Mouse (Mus musculus) liver, embryonic 12.5 days (tissue): ENCODE results near the gene Nin. TPM values are rescaled to one million over a fixed set of nuclear protein-coding genes. Genes with fewer than 3 reads are reported as not detected.

Experiments
- ATAC-seq: fragments of 200-750 bp; cut with Nextera tagmentation; 2 replicates; pipeline ENCODE4 v1.8.0; 2017; ENCODE audit warnings: moderate number of reproducible peaks, mild to moderate bottlenecking, moderate library complexity
- H3K27ac ChIP-seq: fragments of 300-500 bp; sonication (generic); 2 replicates; pipeline ENCODE4 v1.5.1; 2016; ENCODE audit warnings: mild to moderate bottlenecking
- H3K27me3 ChIP-seq: fragments of 300-500 bp; sonication (generic); replicated peaks from 2 replicates; pipeline ENCODE4 v1.6.1; 2016; ENCODE audit warnings: mild to moderate bottlenecking, moderate library complexity
- H3K36me3 ChIP-seq: fragments of 300-500 bp; sonication (generic); 2 replicates; pipeline ENCODE4 v1.6.1; 2016; ENCODE audit warnings: mild to moderate bottlenecking, moderate library complexity
- H3K4me1 ChIP-seq: fragments of 300-500 bp; sonication (generic); 2 replicates; pipeline ENCODE4 v1.6.1; 2016
- H3K4me2 ChIP-seq: fragments of 300-500 bp; sonication (generic); 2 replicates; pipeline ENCODE4 v1.6.1; 2016; ENCODE audit warnings: mild to moderate bottlenecking, moderate library complexity
- H3K4me3 ChIP-seq: fragments of 300-500 bp; sonication (generic); 2 replicates; pipeline ENCODE4 v1.5.1; 2016; ENCODE audit warnings: mild to moderate bottlenecking, moderate library complexity
- H3K9ac ChIP-seq: fragments of 300-500 bp; sonication (generic); 2 replicates; pipeline ENCODE4 v1.6.1; 2016; ENCODE audit warnings: mild to moderate bottlenecking, moderate library complexity
- H3K9me3 ChIP-seq: fragments of 300-500 bp; sonication (generic); replicated peaks from 2 replicates; pipeline ENCODE4 v1.6.1; 2016; ENCODE audit warnings: mild to moderate bottlenecking, moderate library complexity
- WGBS: fragments of 180-500 bp; shearing (Covaris S2); methylation state at CpG from one replicate; pipeline ENCODE4 v1.1.7; 2016; ENCODE audit not compliant: insufficient replicate concordance; 5-methylcytosine and 5-hydroxymethylcytosine counted together
- polyA plus RNA-seq: library from polyadenylated mRNA; unstranded; fragments of >200 nt; fragmentation: Nextera tagmentation; extraction: Ambion mirVana; gene quantifications from 2 replicates; pipeline ENCODE4 v1.2.1, GENCODE M21; 2016

The Nin gene
- polyA plus RNA-seq, 1 experiment from 2014 or later, result 4.0 TPM

DNA sequence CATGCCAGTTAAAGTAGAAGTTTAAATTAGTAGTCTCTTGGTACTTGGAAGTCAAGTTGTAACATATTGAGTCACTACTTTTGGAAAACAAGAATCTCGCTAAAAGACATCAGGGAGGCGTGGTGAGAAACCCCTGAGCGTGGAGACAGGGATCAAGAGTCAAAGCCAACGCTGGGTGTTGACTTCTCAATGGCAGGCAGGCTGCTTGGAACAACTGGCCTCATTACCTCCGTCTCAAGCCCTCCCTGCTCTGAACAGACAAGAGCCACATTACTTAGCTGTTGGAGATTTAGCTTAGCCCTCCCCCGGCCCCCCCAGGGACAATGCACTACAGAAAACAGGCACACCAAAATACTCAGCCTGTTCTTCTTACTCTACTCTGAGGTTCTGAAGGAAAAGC lies 72.5 kb downstream of the Nin start:
- Histone ChIP-seq H3K4me1 (no peaks in the 10 kb centered on the region), H3K4me3 (no peak overlapping the region), H3K4me2 (no peak overlapping the region), H3K9ac (no peak overlapping the region), H3K27me3 (no peaks in the 10 kb centered on the region), H3K36me3 (peaks cover 45% of the 10 kb centered on the region), H3K9me3 (no peaks in the 10 kb centered on the region), H3K27ac (no peak overlapping the region)
- no peak for ATAC-seq
- 84% methylated on average over 6 of the region's 6 CpGs for WGBS

DNA sequence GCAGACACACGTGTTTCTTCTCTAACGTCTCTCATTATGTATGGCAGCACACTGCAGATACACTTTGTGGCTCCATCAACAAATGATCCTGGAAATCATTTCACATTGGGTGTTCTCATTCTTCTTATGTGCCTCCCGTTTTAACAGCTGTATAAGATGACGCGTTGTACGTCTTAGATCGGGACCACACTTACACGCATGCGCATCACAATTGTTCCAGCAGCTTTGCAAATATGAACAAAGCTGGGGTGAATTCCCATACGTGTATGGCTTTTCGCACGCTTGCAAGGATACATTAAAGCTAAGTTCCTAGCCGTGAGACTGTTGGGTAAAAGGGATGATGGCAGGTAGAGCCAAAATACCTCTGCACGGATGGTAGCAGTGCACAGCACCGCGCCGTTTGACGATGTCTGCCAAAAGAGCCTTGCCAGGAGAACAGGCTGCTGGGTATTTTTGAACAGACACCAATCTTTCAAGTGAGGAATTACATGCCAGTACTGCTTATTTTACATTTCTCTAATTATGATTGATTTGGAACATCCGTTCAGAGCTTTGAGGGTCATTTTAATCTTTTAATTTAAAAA lies 76.7 kb downstream of the Nin start:
- no peak overlapping the region for H3K4me3 ChIP-seq
- H3K27ac ChIP-seq, result no peak overlapping the region
- H3K9me3 ChIP-seq, result no peaks in the 10 kb centered on the region
- WGBS, result 86% methylated on average over 19 of the region's 19 CpGs
- ATAC-seq, result no peak
- H3K36me3 ChIP-seq, result peaks cover 15% of the 10 kb centered on the region
- H3K4me2 ChIP-seq, result no peak overlapping the region
- H3K4me1 ChIP-seq, result no peaks in the 10 kb centered on the region
- no peaks in the 10 kb centered on the region for H3K27me3 ChIP-seq
- H3K9ac ChIP-seq, result no peak overlapping the region

DNA sequence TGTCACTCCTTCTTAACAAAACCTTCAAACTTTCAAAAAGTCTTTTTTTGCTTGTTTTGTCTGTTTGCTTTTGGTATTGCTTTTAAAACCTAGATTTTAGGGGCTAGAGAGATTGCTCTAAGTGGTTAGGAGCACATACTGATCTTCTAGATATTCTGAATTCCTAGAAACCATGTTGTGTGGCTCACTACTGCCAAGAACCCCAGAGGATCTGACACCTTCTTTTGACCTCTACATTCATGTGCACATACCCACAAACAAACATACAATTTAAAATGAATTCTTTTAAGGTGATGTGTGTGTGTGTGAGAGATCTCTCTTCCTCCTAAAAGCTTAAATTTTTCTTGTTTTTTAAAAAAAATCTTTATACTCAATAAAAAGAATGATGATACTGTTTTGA lies 87.3 kb downstream of the Nin start:
- no peak overlapping the region for H3K27ac ChIP-seq
- no peak overlapping the region for H3K9ac ChIP-seq
- H3K27me3 ChIP-seq, result no peaks in the 10 kb centered on the region
- H3K36me3 ChIP-seq, result peaks cover 36% of the 10 kb centered on the region
- no peaks in the 10 kb centered on the region for H3K9me3 ChIP-seq
- H3K4me2 ChIP-seq, result no peak overlapping the region
- ATAC-seq, result no peak
- no peak overlapping the region for H3K4me3 ChIP-seq
- no peaks in the 10 kb centered on the region for H3K4me1 ChIP-seq

DNA sequence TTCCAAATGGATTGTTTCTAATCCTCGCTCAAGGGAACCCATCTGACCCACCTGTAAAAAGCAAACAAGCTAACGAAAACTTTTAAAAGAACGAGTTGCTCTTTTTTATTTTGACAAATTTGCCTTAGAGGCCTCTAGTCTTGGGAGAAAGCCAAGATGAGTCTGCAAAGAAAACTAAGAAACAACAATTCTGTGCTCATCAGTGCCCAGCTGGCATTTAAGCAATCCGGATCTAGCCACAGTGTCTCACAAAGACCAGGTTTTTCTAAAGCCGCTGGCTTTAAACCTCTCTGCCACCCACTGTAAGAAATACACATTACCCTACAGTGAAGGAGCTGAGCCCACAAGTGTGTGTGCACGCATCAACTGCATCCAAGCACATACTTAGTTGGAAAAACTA lies 88.1 kb downstream of the Nin start:
- no peak for ATAC-seq
- no peak overlapping the region for H3K27ac ChIP-seq
- peaks cover 38% of the 10 kb centered on the region for H3K36me3 ChIP-seq
- no peaks in the 10 kb centered on the region for H3K27me3 ChIP-seq
- no peaks in the 10 kb centered on the region for H3K4me1 ChIP-seq
- no peaks in the 10 kb centered on the region for H3K9me3 ChIP-seq
- H3K4me3 ChIP-seq, result no peak overlapping the region
- 85% methylated on average over 6 of the region's 6 CpGs for WGBS
- no peak overlapping the region for H3K9ac ChIP-seq
- H3K4me2 ChIP-seq, result no peak overlapping the region

DNA sequence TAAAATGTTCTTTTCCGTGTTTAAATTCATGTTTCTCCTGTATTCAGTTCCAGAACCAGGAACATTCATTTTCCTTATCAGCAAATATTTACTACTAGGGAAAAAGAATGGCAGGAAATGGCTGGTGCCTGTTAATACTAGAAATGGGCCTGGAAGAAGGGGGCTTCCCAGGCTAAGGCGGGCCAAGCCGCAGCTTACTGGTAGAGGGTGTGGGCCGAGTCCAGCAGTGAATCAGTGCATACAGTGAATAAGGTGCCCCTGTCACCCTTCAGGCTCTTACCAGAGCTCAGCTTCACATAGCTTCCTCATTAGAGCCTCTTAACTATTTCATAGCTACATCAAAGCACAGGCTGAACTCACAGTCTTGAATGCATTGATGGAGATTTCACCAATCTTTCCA lies 89.9 kb downstream of the Nin start:
- Histone ChIP-seq H3K27ac (no peak overlapping the region), H3K9me3 (no peaks in the 10 kb centered on the region), H3K4me1 (no peaks in the 10 kb centered on the region), H3K4me2 (no peak overlapping the region), H3K9ac (no peak overlapping the region), H3K27me3 (no peaks in the 10 kb centered on the region), H3K36me3 (peaks cover 38% of the 10 kb centered on the region), H3K4me3 (no peak overlapping the region)
- WGBS, result 82% methylated on average over 4 of the region's 4 CpGs
- no peak for ATAC-seq

DNA sequence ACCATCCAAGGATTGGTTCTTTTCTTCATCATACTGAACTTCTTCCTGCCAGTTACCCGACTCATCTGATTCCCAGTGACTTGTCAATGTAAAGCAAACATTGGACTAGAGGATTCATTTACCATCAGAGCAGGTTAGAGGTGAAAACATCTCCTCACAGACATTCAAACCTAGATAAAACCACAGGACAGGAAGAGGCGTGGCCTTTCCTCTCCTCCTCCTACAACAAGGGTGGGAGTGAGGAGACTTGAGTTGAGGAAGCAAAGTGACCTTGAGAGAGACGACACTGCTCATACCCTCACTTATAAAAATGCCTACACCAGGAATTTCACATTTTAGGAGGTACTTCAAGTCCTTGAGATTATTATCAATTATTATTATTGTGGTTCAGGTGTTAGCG lies 95.4 kb downstream of the Nin start:
- H3K9ac ChIP-seq, result no peak overlapping the region
- H3K27ac ChIP-seq, result no peak overlapping the region
- H3K27me3 ChIP-seq, result no peaks in the 10 kb centered on the region
- no peak overlapping the region for H3K4me2 ChIP-seq
- 46% methylated on average over 4 of the region's 4 CpGs for WGBS
- no peaks in the 10 kb centered on the region for H3K9me3 ChIP-seq
- peaks cover 19% of the 10 kb centered on the region; the same call in 1 of the 2 replicates for H3K36me3 ChIP-seq
- no peak overlapping the region for H3K4me3 ChIP-seq
- ATAC-seq, result no peak
- no peaks in the 10 kb centered on the region for H3K4me1 ChIP-seq

DNA sequence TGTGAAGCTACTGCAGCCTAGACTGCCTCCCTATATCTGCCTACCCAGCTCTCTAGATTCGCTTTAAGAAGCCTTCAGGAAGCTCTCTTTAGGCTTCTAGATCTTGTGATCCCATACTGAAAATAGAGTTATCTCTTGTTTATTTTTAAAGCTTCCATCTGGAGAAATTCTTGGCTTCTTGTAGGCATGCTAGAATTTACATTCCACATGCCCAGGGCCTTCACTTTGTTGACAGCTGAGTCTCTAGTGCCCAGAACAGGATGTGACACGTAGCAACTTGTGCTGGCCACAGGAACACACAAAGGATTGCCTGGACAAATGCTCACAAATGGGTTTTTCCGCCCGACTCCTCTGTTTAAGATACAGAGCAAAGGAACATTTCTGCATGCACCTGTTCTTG lies 97.6 kb downstream of the Nin start:
- Histone ChIP-seq H3K36me3 (peaks cover 22% of the 10 kb centered on the region), H3K9me3 (peaks cover 2% of the 10 kb centered on the region; the same call in 1 of the 2 replicates), H3K9ac (no peak overlapping the region), H3K4me2 (no peak overlapping the region), H3K27me3 (no peaks in the 10 kb centered on the region), H3K4me1 (no peaks in the 10 kb centered on the region), H3K27ac (no peak overlapping the region), H3K4me3 (no peak overlapping the region)
- 63% methylated on average over 4 of the region's 4 CpGs for WGBS
- ATAC-seq, result no peak

DNA sequence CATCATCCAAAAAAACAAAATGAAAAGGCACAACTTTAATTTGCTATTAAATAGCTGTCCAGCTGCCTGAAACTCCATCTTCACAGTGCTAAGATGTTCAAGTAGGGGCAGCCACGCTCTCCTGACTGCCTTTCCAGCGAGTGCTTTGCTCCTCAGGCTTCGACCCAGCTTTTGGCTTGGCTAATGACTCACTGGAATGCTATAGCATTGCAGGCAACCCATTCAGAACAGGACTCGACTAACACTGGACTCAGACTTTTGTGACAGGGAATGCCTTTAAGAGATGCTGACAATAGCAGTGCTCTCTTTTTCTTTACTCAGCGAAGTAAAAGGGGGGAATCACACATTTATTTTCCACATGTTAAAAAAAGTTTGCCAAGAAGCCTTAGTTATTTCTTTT lies 101.8 kb downstream of the Nin start:
- WGBS, result 73% methylated on average over 5 of the region's 5 CpGs

DNA sequence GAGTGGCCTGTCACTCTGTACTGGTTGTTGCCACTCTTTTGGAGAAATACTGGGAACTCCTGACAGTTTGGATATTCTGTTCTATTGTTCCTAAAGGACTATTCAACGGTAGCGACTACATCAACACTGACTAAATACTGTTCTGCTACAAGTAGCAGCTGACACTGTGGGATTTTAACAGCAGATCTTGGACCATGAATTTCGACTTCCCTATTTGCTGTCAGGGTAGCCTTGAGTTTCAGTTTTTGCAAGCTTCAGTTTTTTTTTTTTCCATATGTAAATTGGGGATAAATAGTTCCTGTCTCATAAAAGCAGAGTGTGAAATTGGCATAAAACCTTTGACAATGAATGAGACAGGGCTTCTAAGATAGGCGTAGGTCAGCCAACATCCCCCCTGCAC lies 103.2 kb downstream of the Nin start:
- no peak overlapping the region for H3K4me3 ChIP-seq
- peaks cover 4% of the 10 kb centered on the region; the same call in 1 of the 2 replicates for H3K9me3 ChIP-seq
- ATAC-seq, result no peak
- whole genome bisulfite sequencing, result 80% methylated on average over 4 of the region's 4 CpGs
- H3K4me2 ChIP-seq, result no peak overlapping the region
- no peak overlapping the region for H3K9ac ChIP-seq
- H3K4me1 ChIP-seq, result no peaks in the 10 kb centered on the region
- no peaks in the 10 kb centered on the region for H3K27me3 ChIP-seq
- H3K27ac ChIP-seq, result no peak overlapping the region
- peaks cover 5% of the 10 kb centered on the region; the same call in 1 of the 2 replicates for H3K36me3 ChIP-seq

More for the DNA sequence above, 101.8 kb downstream of the Nin start:
- no peaks in the 10 kb centered on the region for H3K4me1 ChIP-seq
- no peak overlapping the region for H3K27ac ChIP-seq
- peaks cover 5% of the 10 kb centered on the region; the same call in 1 of the 2 replicates for H3K36me3 ChIP-seq
- H3K4me2 ChIP-seq, result no peak overlapping the region
- no peak for ATAC-seq
- H3K9me3 ChIP-seq, result peaks cover 4% of the 10 kb centered on the region; the same call in 1 of the 2 replicates
- H3K4me3 ChIP-seq, result no peak overlapping the region
- no peak overlapping the region for H3K9ac ChIP-seq
- H3K27me3 ChIP-seq, result no peaks in the 10 kb centered on the region

DNA sequence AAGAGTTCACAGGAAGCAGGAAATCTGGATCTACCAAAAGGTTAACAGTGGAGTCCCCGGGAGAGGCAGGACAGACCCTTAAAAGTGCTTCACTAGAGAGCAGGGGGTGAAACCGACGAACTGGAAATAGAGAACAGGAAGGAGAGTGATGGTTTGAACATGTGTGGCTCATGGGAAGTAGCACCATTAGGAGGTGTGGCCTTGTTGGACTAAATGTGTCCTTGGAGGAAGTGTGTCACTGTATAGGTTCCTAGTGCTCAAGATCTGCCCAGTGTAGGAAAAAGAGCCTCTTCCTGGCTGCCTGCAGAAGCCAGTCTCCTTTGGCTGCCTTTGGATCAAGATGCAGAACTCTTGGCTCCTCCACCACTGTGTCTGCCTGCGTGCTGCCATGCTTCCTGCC lies 108.4 kb downstream of the Nin start:
- 48% methylated on average over 4 of the region's 4 CpGs for WGBS
- Histone ChIP-seq H3K27me3 (no peaks in the 10 kb centered on the region), H3K9me3 (no peaks in the 10 kb centered on the region), H3K4me3 (no peak overlapping the region), H3K27ac (no peak overlapping the region), H3K4me2 (no peak overlapping the region), H3K36me3 (no peaks in the 10 kb centered on the region), H3K4me1 (no peaks in the 10 kb centered on the region), H3K9ac (no peak overlapping the region)
- no peak for ATAC-seq

DNA sequence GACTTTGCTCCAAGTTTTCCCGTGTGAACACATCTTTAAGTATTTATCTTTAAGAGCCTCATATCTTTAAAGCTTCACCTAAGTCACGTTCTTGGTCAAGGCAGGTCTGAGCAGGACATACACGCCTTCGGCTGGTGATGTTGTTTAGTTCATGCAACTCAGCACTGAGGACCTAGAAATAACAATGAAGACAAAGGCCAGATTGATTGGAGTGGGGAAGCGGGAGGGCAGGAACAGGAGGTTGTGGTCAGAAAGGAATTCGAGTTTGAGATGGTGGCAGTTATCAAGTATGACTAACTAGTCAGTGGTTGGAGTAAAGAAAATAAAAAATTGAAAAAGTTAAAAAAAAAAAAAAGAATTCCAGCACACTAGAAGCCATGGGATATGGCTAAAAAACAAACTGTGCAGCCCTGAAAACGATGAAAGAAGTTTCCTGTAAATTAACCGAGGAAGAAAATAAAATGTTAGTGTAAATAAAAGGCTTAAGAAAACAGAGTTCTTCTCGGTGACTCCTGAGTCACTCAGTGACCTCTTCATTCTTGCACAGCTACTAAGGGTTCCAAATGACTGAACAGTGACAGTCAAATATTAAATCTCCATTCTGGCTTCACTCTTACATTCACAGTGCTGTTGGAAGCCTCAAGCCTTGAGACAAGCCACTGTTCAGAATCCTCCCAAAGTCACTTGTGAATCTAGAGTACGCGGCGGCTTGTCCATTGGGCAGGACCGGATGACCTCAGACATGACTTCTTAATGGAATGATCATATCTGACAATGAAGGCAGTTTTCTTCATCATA lies 115.1 kb downstream of the Nin start:
- Histone ChIP-seq H3K4me2 (no peak overlapping the region), H3K4me1 (no peaks in the 10 kb centered on the region), H3K4me3 (no peak overlapping the region), H3K9ac (no peak overlapping the region), H3K27me3 (no peaks in the 10 kb centered on the region), H3K27ac (no peak overlapping the region), H3K36me3 (no peaks in the 10 kb centered on the region), H3K9me3 (no peaks in the 10 kb centered on the region)
- WGBS, result 60% methylated on average over 13 of the region's 13 CpGs
- ATAC-seq, result no peak

DNA sequence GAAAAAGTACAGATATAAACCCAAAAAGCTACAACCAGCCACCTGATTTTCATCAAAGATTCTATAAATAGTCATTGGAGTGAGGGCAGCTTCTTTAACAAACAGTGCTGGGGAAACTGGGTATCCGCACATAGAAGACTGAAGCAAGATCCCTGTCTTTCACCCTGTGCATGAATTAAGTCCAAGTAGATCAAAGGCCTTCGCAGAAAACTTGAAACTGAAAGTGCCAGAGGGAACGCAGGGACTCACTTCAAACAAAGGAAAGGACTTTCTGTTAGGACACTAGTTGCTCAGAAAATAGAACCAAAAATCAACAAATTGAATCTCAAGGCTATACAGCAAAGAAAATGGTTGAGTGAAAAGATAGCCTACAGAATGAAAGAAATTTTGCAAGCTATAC lies 118.1 kb downstream of the Nin start:
- no peaks in the 10 kb centered on the region for H3K36me3 ChIP-seq
- ATAC-seq, result no peak
- H3K4me1 ChIP-seq, result no peaks in the 10 kb centered on the region
- H3K4me3 ChIP-seq, result no peak overlapping the region
- no peaks in the 10 kb centered on the region for H3K9me3 ChIP-seq
- 72% methylated on average over 3 of the region's 3 CpGs for WGBS
- no peaks in the 10 kb centered on the region for H3K27me3 ChIP-seq
- no peak overlapping the region for H3K9ac ChIP-seq
- H3K27ac ChIP-seq, result no peak overlapping the region
- H3K4me2 ChIP-seq, result no peak overlapping the region
